Mouse (Mus musculus) G1E (cell line): ENCODE results near the gene Angel2. TPM values are rescaled to one million over a fixed set of nuclear protein-coding genes. Genes with fewer than 3 reads are reported as not detected.
"Not testable (repeated sequence)": the region's sequence is repeated elsewhere in the genome, so short reads cannot be mapped to it uniquely, and the experiment has no call there.

Experiments used
- ATAC-seq: 2 replicates; pipeline ENCODE4 v1.8.0; 2016; ENCODE audit warnings: mild to moderate bottlenecking; ENCODE audit not compliant: insufficient number of reproducible peaks, poor library complexity, low FRiP score, severe bottlenecking; ENCODE audit errors: extremely low read depth
- DNase-seq: peaks from one replicate; pipeline ENCODE4 v3.0.0; 2012; ENCODE audit warnings: low spot score
- H3K27me3 ChIP-seq: 2 replicates; pipeline ENCODE4 v1.6.1; 2012; ENCODE audit warnings: mild to moderate bottlenecking, low read length, inconsistent platforms; ENCODE audit not compliant: insufficient read depth
- H3K36me3 ChIP-seq: replicated peaks from 2 replicates; pipeline ENCODE3; 2012; ENCODE audit warnings: mild to moderate bottlenecking, inconsistent platforms
- H3K4me1 ChIP-seq: 2 replicates; pipeline ENCODE4 v1.6.1; 2012; ENCODE audit warnings: low read depth, low read length, inconsistent platforms, mixed read lengths; ENCODE audit not compliant: insufficient read depth
- H3K4me3 ChIP-seq: 2 replicates; pipeline ENCODE4 v1.5.1; 2012; ENCODE audit warnings: low read depth, mild to moderate bottlenecking, inconsistent platforms, low read length, moderate library complexity, mixed read lengths
- H3K9me3 ChIP-seq: replicated peaks from 2 replicates; pipeline ENCODE4 v1.6.1; 2012; ENCODE audit warnings: inconsistent platforms
- CTCF ChIP-seq: IDR thresholded peaks from 2 replicates; pipeline ENCODE4 v1.5.1; 2012; ENCODE audit warnings: low read depth, low read length, inconsistent platforms, mixed read lengths
- GATA1 ChIP-seq: IDR thresholded peaks from 2 replicates; pipeline ENCODE4 v1.6.1; 2012; ENCODE audit warnings: borderline replicate concordance, low read length, inconsistent platforms, mixed read lengths
- GATA2 ChIP-seq: IDR thresholded peaks from 2 replicates; pipeline ENCODE4 v1.6.1; 2012; ENCODE audit warnings: low read depth, low read length, inconsistent platforms, borderline replicate concordance
- POLR2AphosphoS5 ChIP-seq: IDR thresholded peaks from 2 replicates; pipeline ENCODE4 v1.6.1; 2012; ENCODE audit warnings: low read depth, low read length, inconsistent platforms; ENCODE audit not compliant: insufficient replicate concordance
- TAL1 ChIP-seq: conservative IDR thresholded peaks from 2 replicates; pipeline ENCODE4 v1.6.1; 2012; ENCODE audit warnings: low read depth, low read length, inconsistent platforms, mixed read lengths
- polyA plus RNA-seq: library from polyadenylated mRNA; stranded (reverse); fragments of >175 nt; gene quantifications from 2 replicates; pipeline ENCODE4 v1.2.3, GENCODE M21; 2012
- total RNA-seq, 2 experiments: library from RNA; stranded (forward) in 1 of 2; stranded (reverse) in 1 of 2; fragments of 200-1000 nt in 1 of 2; fragments of >200 nt in 1 of 2; fragmentation: Nextera tagmentation in 1 of 2; gene quantifications; 2 replicates each; pipeline ENCODE4 v1.2.3; 2014 to 2017

The Angel2 gene
- 37.5 and 43.9 TPM in 2 replicates for total RNA-seq (2014; fragmentation: Nextera tagmentation)
- 39.0 and 43.5 TPM in 2 replicates for total RNA-seq (2017)
- 11.2 and 11.4 TPM in 2 replicates for polyA plus RNA-seq

DNA sequence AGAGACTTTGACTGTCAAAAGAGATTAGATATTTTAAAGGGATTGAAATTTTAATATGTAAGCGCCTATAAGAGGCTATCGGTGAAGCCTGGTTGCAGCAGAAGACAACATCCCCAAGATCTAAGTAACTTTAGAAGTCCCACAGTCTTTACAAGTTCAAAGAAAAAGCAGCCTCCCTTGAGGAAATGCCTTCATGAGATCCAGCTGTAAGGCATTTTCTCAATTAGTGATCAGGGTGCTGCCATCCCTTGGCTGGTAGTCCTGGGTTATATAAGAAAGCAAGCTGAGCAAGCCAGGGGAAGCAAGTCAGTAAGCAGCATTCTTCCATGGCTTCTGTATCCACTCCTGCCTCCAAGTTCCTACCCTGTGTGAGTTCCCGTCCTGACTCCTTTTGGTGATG is at the start of gene Angel2:
TSS of gene Angel2 (plus strand) at position 301 of the 400 bp plus-strand sequence.
- not testable (repeated sequence) for H3K9me3 ChIP-seq, H3K4me3 ChIP-seq, ATAC-seq, H3K36me3 ChIP-seq, DNase-seq
- H3K27me3 ChIP-seq, result peaks cover 22% of the 10 kb centered on the region
- H3K4me1 ChIP-seq, result peaks cover 18% of the 10 kb centered on the region

DNA sequence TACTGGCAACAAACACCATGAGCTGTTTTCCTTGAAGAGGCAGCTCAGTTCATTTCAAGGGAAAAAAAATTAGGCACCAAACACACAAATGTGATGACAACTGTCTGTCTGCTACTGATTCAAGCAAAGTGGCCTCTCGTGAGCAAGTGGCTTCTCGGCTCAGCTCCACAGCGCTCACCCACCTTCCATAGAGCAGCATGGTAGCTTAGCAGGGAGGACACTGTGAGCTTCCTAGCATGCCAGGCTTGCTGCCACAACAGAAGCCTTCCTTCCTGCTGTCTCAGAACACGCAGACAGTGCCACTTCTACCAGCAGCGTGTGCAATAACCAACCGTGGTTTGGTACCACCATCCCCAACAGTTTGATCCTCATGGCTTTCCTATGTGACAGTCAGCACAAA is 49.2 kb upstream of the Angel2 start:
- H3K36me3 ChIP-seq, result peaks cover 63% of the 10 kb centered on the region
- ATAC-seq (no peak), DNase-seq (no peak)
- no peaks in the 10 kb centered on the region for H3K4me1 ChIP-seq
- no peaks in the 10 kb centered on the region for H3K9me3 ChIP-seq
- no peaks in the 10 kb centered on the region for H3K27me3 ChIP-seq
- H3K4me3 ChIP-seq, result no peak overlapping the region
- TF ChIP-seq POLR2AphosphoS5 (no peak), GATA2 (no peak), CTCF (no peak), TAL1 (no peak), GATA1 (no peak)

DNA sequence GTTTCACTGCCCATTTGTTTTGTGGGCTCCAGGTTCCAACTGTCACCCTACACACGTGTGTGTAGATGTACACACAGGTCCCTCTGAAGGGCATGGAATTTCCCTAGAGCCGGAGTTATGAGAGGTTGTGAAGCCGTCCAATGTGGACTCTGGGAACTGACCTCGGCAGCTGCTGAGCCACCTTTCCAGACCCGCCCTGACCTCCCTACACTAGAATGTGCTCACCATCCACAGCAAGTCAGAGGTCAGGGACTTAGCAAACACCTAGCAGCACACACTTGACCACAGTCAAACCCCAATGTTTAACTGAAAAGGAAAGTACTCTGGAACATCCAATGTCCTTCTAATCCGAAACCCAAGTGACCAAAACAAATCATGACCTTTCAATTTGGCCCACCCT is 44.3 kb upstream of the Angel2 start:
- ATAC-seq (no peak), DNase-seq (no peak)
- TF ChIP-seq POLR2AphosphoS5 (no peak), CTCF (no peak), GATA2 (no peak), GATA1 (no peak), TAL1 (no peak)
- Histone ChIP-seq H3K27me3 (no peaks in the 10 kb centered on the region), H3K4me1 (no peaks in the 10 kb centered on the region), H3K36me3 (peaks cover 76% of the 10 kb centered on the region), H3K4me3 (no peak overlapping the region), H3K9me3 (no peaks in the 10 kb centered on the region)

- H3K4me3 ChIP-seq, result no peak overlapping the region
- no peak for TF ChIP-seq POLR2AphosphoS5
- peak; percentile 30; the same call in 1 of the 2 replicates for TF ChIP-seq CTCF
- H3K4me1 ChIP-seq, result no peaks in the 10 kb centered on the region
- ATAC-seq, result no peak
- DNase-seq, result peak; percentile 43
- H3K27me3 ChIP-seq, result no peaks in the 10 kb centered on the region
- no peaks in the 10 kb centered on the region for H3K9me3 ChIP-seq
- peaks cover 74% of the 10 kb centered on the region for H3K36me3 ChIP-seq
These were observed 43.5 kb upstream of the Angel2 start for GRCm38 (mm10) chr1:190881422-190881821.

GRCm38 (mm10) chr1:190886014-190886413 is 38.9 kb upstream of the Angel2 start:
- no peak for TF ChIP-seq POLR2AphosphoS5
- TF ChIP-seq GATA1, result no peak
- no peak for TF ChIP-seq CTCF
- no peak for TF ChIP-seq GATA2
- no peak for TF ChIP-seq TAL1
- Histone ChIP-seq H3K4me3 (no peak overlapping the region), H3K36me3 (peaks cover 79% of the 10 kb centered on the region), H3K4me1 (no peaks in the 10 kb centered on the region), H3K27me3 (no peaks in the 10 kb centered on the region), H3K9me3 (no peaks in the 10 kb centered on the region)
- DNase-seq (no peak), ATAC-seq (no peak)

DNA sequence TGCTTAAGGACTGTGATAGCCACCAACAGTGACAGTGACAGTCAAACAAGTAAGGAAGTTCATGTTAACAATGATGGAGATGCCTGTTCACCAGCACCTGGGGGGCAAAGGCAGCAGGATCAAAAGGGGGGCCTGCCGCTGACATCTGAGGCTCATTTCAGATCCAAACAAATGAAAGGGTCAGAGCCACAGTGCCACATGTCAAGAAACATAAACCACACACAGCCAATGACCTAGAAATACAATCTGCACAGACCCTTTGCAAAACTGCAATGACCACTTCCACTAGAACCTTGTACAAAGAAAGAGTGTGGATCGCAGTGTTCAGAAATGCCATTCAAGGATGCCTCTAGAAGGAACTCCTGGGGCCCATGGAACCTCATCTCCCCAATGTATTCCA is 36.9 kb upstream of the Angel2 start:
- TF ChIP-seq GATA1 (no peak), GATA2 (no peak), POLR2AphosphoS5 (no peak), TAL1 (no peak), CTCF (no peak)
- Histone ChIP-seq H3K4me3 (no peak overlapping the region), H3K27me3 (no peaks in the 10 kb centered on the region), H3K9me3 (no peaks in the 10 kb centered on the region), H3K4me1 (peaks cover 10% of the 10 kb centered on the region), H3K36me3 (peaks cover 86% of the 10 kb centered on the region)
- ATAC-seq, result no peak
- DNase-seq, result no peak

DNA sequence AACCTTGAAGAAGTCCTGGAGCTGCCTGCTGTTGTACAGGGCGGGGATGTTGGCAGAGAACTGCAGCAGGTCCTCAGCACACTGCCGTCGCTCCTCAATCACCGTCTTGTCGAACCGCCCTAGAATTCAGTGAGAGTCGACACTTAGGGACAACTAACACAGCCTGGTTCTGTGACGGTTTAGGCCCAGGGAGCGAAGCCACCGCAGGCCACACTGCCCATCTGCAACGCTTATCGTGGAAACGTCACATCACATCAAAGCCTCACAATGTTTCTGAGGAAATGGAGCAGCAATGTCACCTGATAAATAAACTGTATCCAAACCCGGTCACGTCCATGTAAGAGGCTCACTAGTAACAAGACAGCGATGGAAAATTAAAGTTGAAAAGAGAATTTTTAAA is 36.3 kb upstream of the Angel2 start:
- no peaks in the 10 kb centered on the region for H3K9me3 ChIP-seq
- DNase-seq, result no peak
- no peak for TF ChIP-seq GATA1
- no peak for TF ChIP-seq CTCF
- TF ChIP-seq POLR2AphosphoS5, result no peak
- no peak for TF ChIP-seq GATA2
- no peak for TF ChIP-seq TAL1
- peaks cover 84% of the 10 kb centered on the region for H3K36me3 ChIP-seq
- no peak for ATAC-seq
- no peaks in the 10 kb centered on the region for H3K27me3 ChIP-seq
- H3K4me1 ChIP-seq, result peaks cover 15% of the 10 kb centered on the region
- H3K4me3 ChIP-seq, result no peak overlapping the region
